Mouse (Mus musculus): Measurements from ENCODE around the gene Kif1b.

GRCm38 (mm10) chr4:149215982-149216381, 91.5 kb downstream of the Kif1b start:
- TF ChIP-seq CTCF (IDR thresholded peaks at IDR 0.05; ENCODE audit: insufficient read depth, low read length) (no peak), POLR2A (IDR thresholded peaks at IDR 0.05; ENCODE audit: borderline replicate concordance, extremely low read depth, low read depth, low read length) (no peak)

Data from lung, adult 2 months (tissue).